Mouse (Mus musculus) liver, postnatal 0 days (tissue): ENCODE results near the gene Mllt6. TPM values are rescaled to one million over a fixed set of nuclear protein-coding genes. Genes with fewer than 3 reads are reported as not detected.

Source experiments
- ATAC-seq: fragments of 200-750 bp; cut with Nextera tagmentation; 2 replicates; pipeline ENCODE4 v1.8.0; 2017; ENCODE audit warnings: mild to moderate bottlenecking, moderate library complexity
- DNase-seq: peaks from one replicate; pipeline ENCODE4 v3.0.0-alpha.2; 2016
- H3K27ac ChIP-seq: fragments of 300-500 bp; sonication (generic); 2 replicates; pipeline ENCODE4 v1.5.1; 2014; ENCODE audit warnings: antibody characterized with exemption, moderate library complexity, mild to moderate bottlenecking, low read depth
- H3K27me3 ChIP-seq: fragments of 300-500 bp; sonication (generic); 2 replicates; pipeline ENCODE4 v1.6.1; 2014; ENCODE audit warnings: low read length, control low read depth, mixed read lengths; ENCODE audit not compliant: insufficient read depth
- H3K36me3 ChIP-seq: fragments of 300-500 bp; sonication (generic); replicated peaks from 2 replicates; pipeline ENCODE4 v1.6.1; 2014; ENCODE audit warnings: mild to moderate bottlenecking, control low read depth, low read length, moderate library complexity, mixed read lengths; ENCODE audit not compliant: insufficient read depth
- H3K4me1 ChIP-seq: fragments of 300-500 bp; sonication (generic); 2 replicates; pipeline ENCODE4 v1.6.1; 2014; ENCODE audit warnings: antibody characterized with exemption, mild to moderate bottlenecking, control low read depth; ENCODE audit not compliant: insufficient read depth
- H3K4me2 ChIP-seq: fragments of 300-500 bp; sonication (generic); 2 replicates; pipeline ENCODE4 v1.6.1; 2014; ENCODE audit warnings: low read depth, mild to moderate bottlenecking, low read length, moderate library complexity, mixed read lengths
- H3K4me3 ChIP-seq: fragments of 300-500 bp; sonication (generic); 2 replicates; pipeline ENCODE4 v1.5.1; 2014; ENCODE audit warnings: low read depth, low read length
- H3K9ac ChIP-seq: fragments of 300-500 bp; sonication (generic); replicated peaks from 2 replicates; pipeline ENCODE4 v1.6.1; 2014; ENCODE audit warnings: mild to moderate bottlenecking, moderate library complexity
- H3K9me3 ChIP-seq: fragments of 300-500 bp; sonication (generic); 2 replicates; pipeline ENCODE4 v1.6.1; 2016; ENCODE audit warnings: mild to moderate bottlenecking, control low read depth, low read length, mixed read lengths
- CTCF ChIP-seq: sonication (generic); IDR thresholded peaks from 2 replicates; pipeline ENCODE4 v1.5.1; 2016; ENCODE audit warnings: antibody characterized with exemption, low read depth
- EP300 ChIP-seq: IDR thresholded peaks from 2 replicates; pipeline ENCODE4 v1.6.1; 2016; ENCODE audit warnings: antibody characterized with exemption, low read depth, mild to moderate bottlenecking
- WGBS: fragments of 180-500 bp; shearing (Covaris S2); extraction: QIAGEN DNeasy Blood & Tissue Kit; methylation state at CpG from one replicate; pipeline ENCODE4 v1.1.7; 2014; ENCODE audit not compliant: insufficient replicate concordance; 5-methylcytosine and 5-hydroxymethylcytosine counted together
- polyA plus RNA-seq: library from polyadenylated mRNA; unstranded; fragments of >200 nt; fragmentation: Nextera tagmentation; extraction: Ambion mirVana; gene quantifications from 2 replicates; pipeline ENCODE4 v1.2.1, GENCODE M21; 2015

Mllt6 gene
- polyA plus RNA-seq, 1 experiment from 2014 or later = 0.32 TPM

- H3K4me2 ChIP-seq = no peak overlapping the region
- H3K9ac ChIP-seq = no peak overlapping the region
- TF ChIP-seq CTCF (no peak), EP300 (no peak)
- no peak for ATAC-seq
- no peaks in the 10 kb centered on the region for H3K4me1 ChIP-seq
- H3K27ac ChIP-seq = no peak overlapping the region
- H3K9me3 ChIP-seq = no peaks in the 10 kb centered on the region
- WGBS = 82% methylated on average over 15 of the region's 15 CpGs
- DNase-seq = no peak
- peaks cover 14% of the 10 kb centered on the region for H3K36me3 ChIP-seq
- no peak overlapping the region for H3K4me3 ChIP-seq
- peaks cover 5% of the 10 kb centered on the region; the same call in 1 of the 2 replicates for H3K27me3 ChIP-seq
These were observed 6.1 kb downstream of the Mllt6 start for GRCm38 (mm10) chr11:97669268-97669667.

GRCm38 (mm10) chr11:97669829-97670228 lies 6.6 kb downstream of the Mllt6 start:
- Histone ChIP-seq H3K4me2 (no peak overlapping the region), H3K4me1 (no peaks in the 10 kb centered on the region), H3K9me3 (no peaks in the 10 kb centered on the region), H3K27me3 (0 out of 2 replicates have a peak, but pooled peaks cover 1% of the 10 kb centered on the region), H3K27ac (no peak overlapping the region), H3K9ac (no peak overlapping the region), H3K4me3 (no peak overlapping the region), H3K36me3 (peaks cover 16% of the 10 kb centered on the region)
- WGBS = 36% methylated on average over 6 of the region's 6 CpGs
- no peak for ATAC-seq
- TF ChIP-seq EP300 = no peak
- no peak for TF ChIP-seq CTCF
- DNase-seq = no peak

GRCm38 (mm10) chr11:97670234-97671176 lies 7.3 kb downstream of the Mllt6 start:
- Histone ChIP-seq H3K4me1 (no peaks in the 10 kb centered on the region), H3K36me3 (peaks cover 16% of the 10 kb centered on the region), H3K27ac (no peak overlapping the region), H3K9ac (no peak overlapping the region), H3K9me3 (no peaks in the 10 kb centered on the region), H3K4me2 (no peak overlapping the region), H3K27me3 (no peaks in the 10 kb centered on the region), H3K4me3 (no peak overlapping the region)
- 71% methylated on average over 13 of the region's 13 CpGs for WGBS
- no peak for TF ChIP-seq EP300
- TF ChIP-seq CTCF = no peak
- no peak for DNase-seq
- no peak for ATAC-seq

GRCm38 (mm10) chr11:97671177-97671527 lies 7.9 kb downstream of the Mllt6 start:
- peaks cover 16% of the 10 kb centered on the region for H3K36me3 ChIP-seq
- no peak overlapping the region for H3K27ac ChIP-seq
- H3K9ac ChIP-seq = no peak overlapping the region
- no peak for DNase-seq
- WGBS = 61% methylated on average over 2 of the region's 2 CpGs
- H3K4me3 ChIP-seq = no peak overlapping the region
- ATAC-seq = no peak
- no peak for TF ChIP-seq EP300
- TF ChIP-seq CTCF = no peak
- no peak overlapping the region for H3K4me2 ChIP-seq
- H3K9me3 ChIP-seq = no peaks in the 10 kb centered on the region
- no peaks in the 10 kb centered on the region for H3K27me3 ChIP-seq
- no peaks in the 10 kb centered on the region for H3K4me1 ChIP-seq

- no peak overlapping the region for H3K27ac ChIP-seq
- TF ChIP-seq CTCF (no peak), EP300 (no peak)
- H3K4me1 ChIP-seq = no peaks in the 10 kb centered on the region
- WGBS = 86% methylated on average over 11 of the region's 11 CpGs
- peaks cover 20% of the 10 kb centered on the region for H3K36me3 ChIP-seq
- no peak overlapping the region for H3K9ac ChIP-seq
- H3K9me3 ChIP-seq = no peaks in the 10 kb centered on the region
- no peak overlapping the region for H3K4me3 ChIP-seq
- DNase-seq = no peak
- H3K4me2 ChIP-seq = no peak overlapping the region
- H3K27me3 ChIP-seq = no peaks in the 10 kb centered on the region
- no peak for ATAC-seq
These were observed 9.9 kb downstream of the Mllt6 start for GRCm38 (mm10) chr11:97673148-97673547.

GRCm38 (mm10) chr11:97676050-97676754 lies 13.0 kb downstream of the Mllt6 start:
- H3K27ac ChIP-seq = no peak overlapping the region
- peaks cover 20% of the 10 kb centered on the region for H3K36me3 ChIP-seq
- H3K9me3 ChIP-seq = no peaks in the 10 kb centered on the region
- TF ChIP-seq CTCF = no peak
- TF ChIP-seq EP300 = no peak
- no peak overlapping the region for H3K9ac ChIP-seq
- WGBS = 89% methylated on average over 15 of the region's 15 CpGs
- DNase-seq (no peak), ATAC-seq (no peak)
- H3K4me3 ChIP-seq = no peak overlapping the region
- no peaks in the 10 kb centered on the region for H3K27me3 ChIP-seq
- no peak overlapping the region for H3K4me2 ChIP-seq
- H3K4me1 ChIP-seq = no peaks in the 10 kb centered on the region
